Mouse (Mus musculus): ENCODE measurements around the gene BC035044. TPM values are rescaled to one million over a fixed set of nuclear protein-coding genes. Genes with fewer than 3 reads are reported as not detected.
"Not testable (repeated sequence)": the region's sequence is repeated elsewhere in the genome, so short reads cannot be mapped to it uniquely, and the experiment has no call there.

BC035044 gene
- polyA plus RNA-seq, 1 experiment = 0.74 TPM

DNA sequence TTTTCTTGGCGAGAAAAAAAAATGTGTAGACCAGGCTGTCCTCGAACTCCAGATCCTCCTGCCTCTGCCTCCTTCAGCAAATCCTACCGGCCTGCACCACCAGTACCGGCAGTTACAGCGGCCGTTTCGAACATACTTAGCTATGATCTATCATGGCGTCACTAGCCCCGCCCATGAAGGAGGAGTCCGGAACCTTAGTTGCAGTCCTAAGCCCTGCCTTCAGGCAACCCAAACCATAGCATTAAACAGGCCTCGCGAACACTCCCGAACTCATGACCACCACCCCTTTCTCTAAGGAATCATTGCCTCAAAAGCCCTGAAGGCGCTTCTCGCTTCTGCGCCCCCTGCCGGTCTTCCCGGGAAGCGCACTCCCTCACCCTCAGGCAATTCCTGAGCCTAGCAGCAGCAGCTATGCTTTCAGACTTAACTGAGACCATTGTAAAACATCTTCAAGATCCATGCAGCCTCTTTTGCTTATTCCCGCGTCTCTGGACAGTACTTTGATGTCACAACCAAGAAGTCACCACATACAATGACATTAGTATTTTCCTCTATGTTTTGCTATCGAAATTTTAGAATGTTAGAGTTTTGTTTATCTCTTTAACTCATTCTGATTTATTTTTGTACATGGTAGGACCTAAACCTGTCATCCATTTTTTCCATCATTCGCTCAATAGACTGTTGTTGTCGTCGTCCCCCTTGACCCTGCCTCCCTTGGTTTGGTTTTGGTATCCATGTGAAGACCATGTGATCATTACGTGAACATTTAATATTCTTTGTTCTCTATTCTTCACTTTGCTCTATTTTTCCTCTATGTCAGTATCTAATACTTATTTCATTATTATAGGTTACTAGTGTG is 87.7 kb downstream of the BC035044 start:
- Histone ChIP-seq H3K4me3 (ENCODE audit: low read depth, low read length) (peak overlapping the region; percentile 61), H3K36me3 (ENCODE audit: control insufficient read depth, insufficient read depth, low read length) (no peaks in the 10 kb centered on the region), H3K27ac (ENCODE audit: insufficient read depth, low read depth, low read length) (no peak overlapping the region), H3K4me1 (ENCODE audit: control insufficient read depth, insufficient read depth, insufficient read length, low read length) (peaks cover 5% of the 10 kb centered on the region), H3K27me3 (ENCODE audit: control insufficient read depth, insufficient read depth, low read length) (no peaks in the 10 kb centered on the region)
- WGBS = 7% methylated on average over 26 of the region's 26 CpGs
- TF ChIP-seq CTCF (IDR thresholded peaks at IDR 0.05; ENCODE audit: extremely low read depth, insufficient read length, insufficient replicate concordance, low read depth, low read length) = peak; percentile 97
- no peak; the same call in 1 of the 2 replicates for TF ChIP-seq POLR2A (IDR thresholded peaks at IDR 0.05; ENCODE audit: low read depth, low read length)

DNA sequence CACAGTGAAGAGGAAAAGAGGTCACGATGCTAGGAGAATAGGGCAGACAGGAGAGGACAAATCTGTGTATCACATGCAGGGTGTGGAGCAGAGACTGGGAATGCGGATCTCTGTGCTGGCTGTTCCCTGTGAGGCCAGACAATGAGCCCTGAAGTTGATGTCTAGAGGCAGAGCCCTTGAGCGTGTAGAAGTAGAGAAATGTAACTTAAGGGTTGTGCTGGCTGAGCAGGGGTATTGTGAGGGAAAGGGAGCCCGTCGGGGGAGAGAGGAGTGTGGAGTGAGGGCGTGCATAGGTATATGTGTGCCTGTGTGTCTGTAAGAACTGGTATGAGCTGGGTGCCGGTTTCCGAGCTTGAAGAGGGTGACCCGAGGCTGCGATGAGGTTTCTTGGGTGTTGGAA is 88.4 kb downstream of the BC035044 start:
- TF ChIP-seq POLR2A (IDR thresholded peaks at IDR 0.05; ENCODE audit: low read depth, low read length) = no peak
- no peak for TF ChIP-seq CTCF (IDR thresholded peaks at IDR 0.05; ENCODE audit: extremely low read depth, insufficient read length, insufficient replicate concordance, low read depth, low read length)
- Histone ChIP-seq H3K4me1 (ENCODE audit: control insufficient read depth, insufficient read depth, insufficient read length, low read length) (peaks cover 7% of the 10 kb centered on the region), H3K27me3 (ENCODE audit: control insufficient read depth, insufficient read depth, low read length) (no peaks in the 10 kb centered on the region), H3K4me3 (ENCODE audit: low read depth, low read length) (peak overlapping the region; percentile 61), H3K27ac (ENCODE audit: insufficient read depth, low read depth, low read length) (no peak overlapping the region), H3K36me3 (ENCODE audit: control insufficient read depth, insufficient read depth, low read length) (no peaks in the 10 kb centered on the region)
- WGBS = 10% methylated on average over 10 of the region's 10 CpGs

- 89% methylated on average over 5 of the region's 5 CpGs for WGBS
- H3K4me3 ChIP-seq (ENCODE audit: low read depth, low read length); H3K27me3 ChIP-seq (ENCODE audit: control insufficient read depth, insufficient read depth, low read length): not testable (repeated sequence)
Observed at GRCm38 (mm10) chr6:128800696-128801095, 90.2 kb downstream of the BC035044 start.

DNA sequence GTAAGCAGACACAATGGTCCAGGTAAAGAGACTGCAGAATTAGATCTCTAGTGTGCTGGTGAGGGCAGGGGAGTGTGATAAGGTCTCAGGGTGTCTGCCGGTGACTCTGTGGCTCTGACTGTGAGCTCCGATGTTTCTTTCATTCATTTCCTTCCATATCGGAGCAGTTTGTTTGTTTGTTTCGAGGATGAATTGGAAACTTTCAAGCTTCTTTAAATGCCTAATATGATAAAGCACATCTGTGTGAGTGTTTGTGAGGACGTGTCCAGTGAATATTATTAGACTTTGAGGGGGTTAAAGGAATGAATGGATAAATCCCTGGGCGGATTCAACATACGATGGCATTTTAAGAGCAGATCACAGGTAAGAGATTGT is 91.0 kb downstream of the BC035044 start:
- Histone ChIP-seq H3K27ac (ENCODE audit: insufficient read depth, low read depth, low read length) (no peak overlapping the region), H3K4me3 (ENCODE audit: low read depth, low read length) (peak overlapping the region; percentile 74)

More at GRCm38 (mm10) chr6:128800696-128801095, 90.2 kb downstream of the BC035044 start:
- not testable (repeated sequence) for H3K4me1 ChIP-seq (ENCODE audit: control insufficient read depth, insufficient read depth, insufficient read length, low read length); H3K27ac ChIP-seq (ENCODE audit: insufficient read depth, low read depth, low read length); H3K36me3 ChIP-seq (ENCODE audit: control insufficient read depth, insufficient read depth, low read length)

GRCm38 (mm10) chr6:128799144-128799895 is 91.6 kb downstream of the BC035044 start:
- peak overlapping the region; percentile 74 for H3K4me3 ChIP-seq (ENCODE audit: low read depth, low read length)
- peak overlapping the region; percentile 80 for H3K27ac ChIP-seq (ENCODE audit: insufficient read depth, low read depth, low read length)
- WGBS = under 1% methylated on average over 49 of the region's 49 CpGs
- peak; percentile 77 for TF ChIP-seq CTCF (IDR thresholded peaks at IDR 0.05; ENCODE audit: extremely low read depth, insufficient read length, insufficient replicate concordance, low read depth, low read length)
- H3K4me1 ChIP-seq (ENCODE audit: control insufficient read depth, insufficient read depth, insufficient read length, low read length); H3K36me3 ChIP-seq (ENCODE audit: control insufficient read depth, insufficient read depth, low read length); H3K27me3 ChIP-seq (ENCODE audit: control insufficient read depth, insufficient read depth, low read length): not testable (repeated sequence)

More for the DNA sequence above, 91.0 kb downstream of the BC035044 start:
- Histone ChIP-seq H3K36me3 (ENCODE audit: control insufficient read depth, insufficient read depth, low read length) (no peaks in the 10 kb centered on the region), H3K27me3 (ENCODE audit: control insufficient read depth, insufficient read depth, low read length) (no peaks in the 10 kb centered on the region), H3K4me1 (ENCODE audit: control insufficient read depth, insufficient read depth, insufficient read length, low read length) (peaks cover 7% of the 10 kb centered on the region)
- no peak for TF ChIP-seq CTCF (IDR thresholded peaks at IDR 0.05; ENCODE audit: extremely low read depth, insufficient read length, insufficient replicate concordance, low read depth, low read length)
- 13% methylated on average over 7 of the region's 7 CpGs for WGBS

Other genes starting within 250 kb of the BC035044 start
- 54.1 and 189 TPM in 2 replicates for gene Clec2h, start 228.7 kb downstream of the BC035044 start, polyA plus RNA-seq (2012; rRNA removed)
- not detected in 2 replicates for gene Klrb1, start 168.1 kb downstream of the BC035044 start, polyA plus RNA-seq (2012; rRNA removed)
- not detected in 2 replicates for gene Klrb1c, start 101.9 kb downstream of the BC035044 start, polyA plus RNA-seq (2012; rRNA removed)
- gene Gm44511, start 64.8 kb downstream of the BC035044 start, polyA plus RNA-seq (2012; rRNA removed) = 0.46 TPM in 1 of 2 replicates, not detected in the other
- gene Klrb1b, start 64.8 kb downstream of the BC035044 start, polyA plus RNA-seq (2012; rRNA removed) = 0.25 TPM in 1 of 2 replicates, not detected in the other
- 0.03 TPM in 1 of 2 replicates, not detected in the other for gene Clec2i, start 3.5 kb downstream of the BC035044 start, polyA plus RNA-seq (2012; rRNA removed)
- gene Clec2g, start 43.3 kb upstream of the BC035044 start, polyA plus RNA-seq (2012; rRNA removed) = not detected in 2 replicates
- gene Klrb1f, start 154.8 kb upstream of the BC035044 start, polyA plus RNA-seq (2012; rRNA removed) = 0.33 TPM in 1 of 2 replicates, not detected in the other
- gene Clec2e, start 209.8 kb upstream of the BC035044 start, polyA plus RNA-seq (2012; rRNA removed) = 6.1 and 25.9 TPM in 2 replicates

All from small intestine, adult 2 months (tissue).